Mouse (Mus musculus): Measurements from ENCODE around the gene Tagap1.
"Not testable (repeated sequence)": the region's sequence is repeated elsewhere in the genome, so short reads cannot be mapped to it uniquely, and the experiment has no call there.

DNA sequence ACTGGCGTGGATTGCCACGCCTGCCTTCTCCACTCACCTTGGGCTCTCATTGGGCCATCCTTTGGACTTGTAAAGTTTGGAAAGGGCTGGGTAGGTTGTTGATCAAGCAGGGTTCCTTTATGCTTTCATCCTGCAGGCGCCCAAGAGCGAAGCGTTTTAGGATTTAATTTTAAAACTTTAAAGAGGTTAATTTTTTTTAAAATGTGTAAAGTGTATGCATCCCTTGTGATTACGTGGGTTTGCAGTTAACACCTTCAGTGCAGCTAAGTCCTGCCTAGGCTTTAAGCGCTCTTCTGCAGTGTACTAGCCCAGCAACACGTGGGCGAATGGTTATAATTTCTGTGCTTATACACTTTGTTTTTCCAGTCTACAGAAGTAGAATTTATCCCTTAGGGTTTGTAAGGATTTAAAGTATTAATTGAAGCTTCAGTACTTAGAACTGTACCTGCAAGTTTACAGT lies 12.2 kb downstream of the Tagap1 start:
- not testable (repeated sequence) for TF ChIP-seq CTCF (IDR thresholded peaks at IDR 0.05; ENCODE audit: low read depth, low read length); POLR2A (IDR thresholded peaks at IDR 0.05; ENCODE audit: borderline replicate concordance, low read depth, low read length)
